Mouse (Mus musculus): ENCODE data around the gene Zmat5.

DNA sequence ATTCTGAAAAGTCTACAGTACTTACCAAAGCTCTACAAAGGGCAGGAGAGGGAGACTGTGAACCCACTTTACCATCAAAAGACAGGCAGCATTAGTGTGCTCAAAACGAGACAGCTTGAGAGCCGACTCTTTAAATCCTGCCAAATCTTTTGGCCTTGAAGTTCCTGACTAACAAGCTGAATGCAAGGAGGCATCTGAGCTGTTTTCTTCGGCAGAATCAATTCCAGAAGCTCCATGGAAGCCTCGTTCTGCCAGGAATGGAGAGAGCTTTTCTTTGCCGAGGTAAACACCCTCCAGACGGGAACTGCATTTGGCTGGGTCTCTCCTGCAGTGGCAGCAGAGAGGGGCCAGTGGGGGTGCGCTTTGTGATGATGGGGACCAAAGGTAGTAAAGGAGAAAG, 64.8 kb downstream of the Zmat5 start:
- TF ChIP-seq CTCF (IDR thresholded peaks at IDR 0.05; ENCODE audit: borderline replicate concordance, extremely low read depth, insufficient read depth, insufficient read length) (no peak), POLR2A (IDR thresholded peaks at IDR 0.05; ENCODE audit: borderline replicate concordance, extremely low read depth, insufficient read depth, insufficient read length, poor library complexity, severe bottlenecking) (no peak)

Data from brain, embryonic 14.5 days (tissue).